Mouse (Mus musculus): ENCODE measurements around the gene Spata31d1a. TPM values are rescaled to one million over a fixed set of nuclear protein-coding genes. Genes with fewer than 3 reads are reported as not detected.
"Not testable (repeated sequence)": the region's sequence is repeated elsewhere in the genome, so short reads cannot be mapped to it uniquely, and the experiment has no call there.

Gene Spata31d1a
- polyA plus RNA-seq, 1 experiment from 2014 or later: 0.15 TPM

DNA sequence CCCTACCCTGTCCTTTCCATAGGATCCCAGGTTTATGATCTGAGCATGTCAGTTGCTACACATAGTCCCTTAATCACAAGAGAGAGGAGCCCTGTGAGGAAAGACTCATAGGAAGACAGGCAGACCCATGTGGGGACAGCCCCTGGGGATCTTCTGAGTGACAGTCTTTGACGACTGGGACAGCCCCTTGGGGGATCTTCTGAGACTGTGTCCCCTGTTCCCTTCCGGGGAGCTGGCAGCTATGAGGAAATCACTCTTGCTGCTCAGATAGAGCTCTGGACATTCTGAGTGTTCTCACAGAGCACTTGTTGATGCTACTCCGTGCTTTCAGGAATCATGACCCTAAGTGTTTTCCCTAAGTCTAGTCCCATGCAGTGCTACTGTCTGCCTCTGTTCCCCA, 3.6 kb upstream of the Spata31d1a start:
- 38% methylated on average over 3 of the region's 3 CpGs for WGBS (ENCODE audit: insufficient replicate concordance)
- no peak overlapping the region for H3K4me2 ChIP-seq (ENCODE audit: low read depth, low read length)
- DNase-seq (no peak), ATAC-seq (no peak)
- H3K9me3 ChIP-seq (ENCODE audit: low read length): no peaks in the 10 kb centered on the region
- H3K27me3 ChIP-seq (ENCODE audit: insufficient read depth, low read length): 0 out of 2 replicates have a peak, but pooled peaks cover 3% of the 10 kb centered on the region
- no peaks in the 10 kb centered on the region for H3K36me3 ChIP-seq (replicated peaks; ENCODE audit: insufficient read depth, low read length)
- no peak for TF ChIP-seq CTCF (IDR thresholded peaks at IDR 0.05; ENCODE audit: low read depth)
- no peak for TF ChIP-seq EP300 (IDR thresholded peaks at IDR 0.05; ENCODE audit: low read depth)
- no peak overlapping the region for H3K9ac ChIP-seq (replicated peaks)
- H3K4me1 ChIP-seq (ENCODE audit: insufficient read depth): no peaks in the 10 kb centered on the region
- no peak overlapping the region for H3K27ac ChIP-seq (ENCODE audit: low read depth)
- no peak overlapping the region for H3K4me3 ChIP-seq (ENCODE audit: low read depth, low read length)

DNA sequence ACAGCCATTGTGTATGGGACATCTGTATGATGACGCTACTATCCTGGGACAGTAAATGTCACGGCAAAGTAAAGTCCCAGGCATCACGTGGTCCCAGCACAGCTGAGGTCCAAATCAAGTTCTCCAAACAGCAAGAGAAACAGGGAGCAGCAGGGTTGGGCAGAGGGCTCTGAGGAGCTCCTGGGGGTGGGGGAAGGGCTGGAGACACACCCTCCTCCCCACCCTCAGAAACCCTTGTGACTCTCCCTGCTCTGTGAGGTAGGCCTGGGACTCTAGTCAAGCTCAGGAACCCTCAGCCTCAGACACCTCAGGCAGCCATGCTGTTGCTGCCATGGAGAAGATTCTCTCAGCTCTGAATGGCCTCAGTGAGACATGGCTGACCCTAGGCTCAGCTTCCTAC, 1.9 kb upstream of the Spata31d1a start, which contains the start of gene Spata31d1b:
Gene Spata31d1b, plus strand, starts transcription at position 301 of the 400 bp plus-strand sequence.
- not testable (repeated sequence) for H3K36me3 ChIP-seq (replicated peaks; ENCODE audit: insufficient read depth, low read length); H3K9me3 ChIP-seq (ENCODE audit: low read length); H3K27me3 ChIP-seq (ENCODE audit: insufficient read depth, low read length); H3K9ac ChIP-seq (replicated peaks); H3K27ac ChIP-seq (ENCODE audit: low read depth); ATAC-seq; H3K4me1 ChIP-seq (ENCODE audit: insufficient read depth); DNase-seq; H3K4me3 ChIP-seq (ENCODE audit: low read depth, low read length); H3K4me2 ChIP-seq (ENCODE audit: low read depth, low read length)
- whole genome bisulfite sequencing (ENCODE audit: insufficient replicate concordance): 76% methylated on average over 3 of the region's 3 CpGs

DNA sequence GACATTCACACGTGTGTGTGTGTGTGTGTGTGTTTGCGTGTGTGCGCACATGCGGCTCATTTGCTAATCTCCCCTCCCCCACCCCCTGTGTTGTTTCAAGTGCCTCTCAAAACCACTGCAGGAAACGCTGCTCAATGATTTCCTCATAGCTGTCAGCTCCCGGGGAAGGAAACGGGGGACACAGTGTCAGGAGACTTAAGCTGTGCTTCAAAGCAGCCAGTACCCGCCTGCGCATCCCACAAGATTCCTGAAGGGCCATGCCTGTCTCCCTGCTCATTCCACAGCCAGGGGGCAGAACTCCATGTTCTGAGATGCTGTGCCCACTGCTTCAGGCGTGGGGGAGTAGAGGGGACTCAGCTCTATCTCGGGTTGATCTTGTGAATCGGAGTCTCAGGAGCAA, 5.6 kb downstream of the Spata31d1a start:
- 20% methylated on average over 12 of the region's 12 CpGs for WGBS (ENCODE audit: insufficient replicate concordance)
- H3K9ac ChIP-seq (replicated peaks): no peak overlapping the region
- peak overlapping the region; percentile 24; the same call in 1 of the 2 replicates for H3K4me3 ChIP-seq (ENCODE audit: low read depth, low read length)
- H3K9me3 ChIP-seq (ENCODE audit: low read length): no peaks in the 10 kb centered on the region
- ATAC-seq (peak; percentile 45; the same call in 1 of the 2 replicates), DNase-seq (peak; percentile 41)
- no peak overlapping the region for H3K27ac ChIP-seq (ENCODE audit: low read depth)
- peaks cover 6% of the 10 kb centered on the region; the same call in 1 of the 2 replicates for H3K4me1 ChIP-seq (ENCODE audit: insufficient read depth)
- H3K27me3 ChIP-seq (ENCODE audit: insufficient read depth, low read length): 0 out of 2 replicates have a peak, but pooled peaks cover 10% of the 10 kb centered on the region
- peak; percentile 42 for TF ChIP-seq CTCF (IDR thresholded peaks at IDR 0.05; ENCODE audit: low read depth)
- TF ChIP-seq EP300 (IDR thresholded peaks at IDR 0.05; ENCODE audit: low read depth): no peak
- H3K4me2 ChIP-seq (ENCODE audit: low read depth, low read length): peak overlapping the region; percentile 38; the same call in 1 of the 2 replicates
- H3K36me3 ChIP-seq (replicated peaks; ENCODE audit: insufficient read depth, low read length): no peaks in the 10 kb centered on the region

DNA sequence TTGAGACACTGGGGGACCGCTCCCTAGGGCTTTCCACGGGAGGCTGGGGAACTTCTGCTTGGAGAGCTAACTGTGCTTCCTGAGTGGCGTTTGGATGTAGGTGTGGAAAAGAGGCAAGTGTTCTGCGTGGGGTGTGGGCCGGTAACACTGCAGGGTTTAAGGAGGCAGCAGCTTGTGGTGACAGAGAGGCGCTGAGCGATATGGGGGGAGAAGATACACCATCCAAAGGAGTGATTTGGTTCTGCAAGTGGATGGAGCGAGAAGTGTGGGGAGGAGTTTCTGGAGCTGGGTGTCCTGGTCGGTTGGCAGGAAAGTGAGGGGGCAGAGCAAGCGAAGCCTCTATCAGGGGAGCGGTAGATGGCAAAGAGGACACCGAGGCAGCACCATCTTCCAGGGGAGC, 6.6 kb downstream of the Spata31d1a start:
- Histone ChIP-seq H3K4me1 (ENCODE audit: insufficient read depth) (peaks cover 6% of the 10 kb centered on the region; the same call in 1 of the 2 replicates), H3K27ac (ENCODE audit: low read depth) (no peak overlapping the region), H3K4me2 (ENCODE audit: low read depth, low read length) (no peak overlapping the region), H3K36me3 (replicated peaks; ENCODE audit: insufficient read depth, low read length) (no peaks in the 10 kb centered on the region), H3K9ac (replicated peaks) (no peak overlapping the region), H3K27me3 (ENCODE audit: insufficient read depth, low read length) (0 out of 2 replicates have a peak, but pooled peaks cover 10% of the 10 kb centered on the region), H3K9me3 (ENCODE audit: low read length) (no peaks in the 10 kb centered on the region), H3K4me3 (ENCODE audit: low read depth, low read length) (no peak overlapping the region)
- no peak for DNase-seq
- TF ChIP-seq EP300 (IDR thresholded peaks at IDR 0.05; ENCODE audit: low read depth) (no peak), CTCF (IDR thresholded peaks at IDR 0.05; ENCODE audit: low read depth) (no peak)
- ATAC-seq: no peak
- WGBS (ENCODE audit: insufficient replicate concordance): 76% methylated on average over 12 of the region's 12 CpGs

DNA sequence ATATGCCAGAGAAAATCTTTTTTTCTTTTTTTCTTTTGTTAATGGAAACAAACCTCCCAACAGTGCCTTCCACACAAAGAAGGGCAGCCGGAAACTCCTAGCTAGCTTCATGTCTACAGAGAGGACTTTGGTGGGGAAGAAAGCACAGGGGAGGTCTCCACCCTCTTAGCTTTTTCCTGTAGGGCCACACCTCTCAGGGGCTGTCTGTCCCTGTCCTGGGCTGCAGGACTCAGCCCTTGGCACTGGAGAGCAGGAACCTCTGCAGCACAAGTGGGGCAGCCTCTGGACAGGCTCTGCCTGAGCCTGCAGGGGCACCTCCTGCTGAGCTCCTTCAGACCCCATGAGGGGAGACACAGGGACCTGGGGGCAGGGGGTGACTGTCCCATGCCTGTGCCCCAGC, 10.0 kb downstream of the Spata31d1a start:
- H3K36me3 ChIP-seq (replicated peaks; ENCODE audit: insufficient read depth, low read length); H3K4me3 ChIP-seq (ENCODE audit: low read depth, low read length); H3K27ac ChIP-seq (ENCODE audit: low read depth); H3K9me3 ChIP-seq (ENCODE audit: low read length); H3K4me2 ChIP-seq (ENCODE audit: low read depth, low read length); ATAC-seq; H3K9ac ChIP-seq (replicated peaks); DNase-seq; H3K4me1 ChIP-seq (ENCODE audit: insufficient read depth); H3K27me3 ChIP-seq (ENCODE audit: insufficient read depth, low read length): not testable (repeated sequence)
- 67% methylated on average over 1 of the region's 1 CpGs for whole genome bisulfite sequencing (ENCODE audit: insufficient replicate concordance)

DNA sequence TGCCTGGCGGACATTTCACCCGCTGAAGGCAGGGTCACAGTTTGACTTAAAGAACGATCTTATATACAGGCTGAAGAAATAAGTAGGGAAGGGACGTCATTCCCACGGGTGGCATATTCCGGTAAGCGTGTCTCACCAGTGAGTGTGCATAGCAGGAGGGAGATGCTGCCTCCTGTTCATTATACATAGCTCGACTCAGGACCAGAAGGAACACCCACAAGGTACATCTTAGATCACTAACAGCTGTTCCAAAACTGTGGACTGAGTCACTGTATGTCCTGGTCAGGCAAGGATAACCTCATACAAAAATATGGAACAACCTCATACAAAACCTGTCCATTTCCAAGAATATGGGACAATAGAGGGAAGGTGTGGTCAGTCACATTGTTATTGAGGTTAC, 11.0 kb downstream of the Spata31d1a start:
- Histone ChIP-seq H3K27me3 (ENCODE audit: insufficient read depth, low read length) (0 out of 2 replicates have a peak, but pooled peaks cover 6% of the 10 kb centered on the region), H3K9me3 (ENCODE audit: low read length) (no peaks in the 10 kb centered on the region), H3K9ac (replicated peaks) (no peak overlapping the region), H3K36me3 (replicated peaks; ENCODE audit: insufficient read depth, low read length) (no peaks in the 10 kb centered on the region), H3K4me1 (ENCODE audit: insufficient read depth) (peaks cover 2% of the 10 kb centered on the region; the same call in 1 of the 2 replicates), H3K27ac (ENCODE audit: low read depth) (no peak overlapping the region), H3K4me2 (ENCODE audit: low read depth, low read length) (no peak overlapping the region), H3K4me3 (ENCODE audit: low read depth, low read length) (no peak overlapping the region)
- no peak for ATAC-seq
- DNase-seq: no peak
- TF ChIP-seq EP300 (IDR thresholded peaks at IDR 0.05; ENCODE audit: low read depth) (no peak), CTCF (IDR thresholded peaks at IDR 0.05; ENCODE audit: low read depth) (no peak)
- 86% methylated on average over 8 of the region's 8 CpGs for WGBS (ENCODE audit: insufficient replicate concordance)

DNA sequence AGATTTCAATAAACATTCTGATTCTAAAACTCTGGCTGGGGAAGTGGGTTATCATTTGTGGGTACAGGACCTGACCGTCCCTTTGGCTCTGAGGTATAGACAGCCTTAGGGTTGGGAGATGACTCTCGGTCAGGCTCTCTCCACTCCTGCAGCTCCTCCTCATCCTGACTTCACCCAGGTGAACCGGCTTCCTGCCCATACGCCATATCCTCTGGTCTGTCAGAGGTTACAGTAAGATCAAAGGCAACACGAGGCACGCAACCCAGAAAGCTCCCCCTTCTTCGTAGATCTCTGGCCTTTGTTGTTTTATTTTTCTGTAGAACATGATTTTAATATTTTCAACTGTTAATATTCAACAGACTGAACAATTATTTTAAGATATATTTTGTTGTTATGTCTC, 14.3 kb downstream of the Spata31d1a start:
- ATAC-seq (no peak), DNase-seq (no peak)
- no peak for TF ChIP-seq CTCF (IDR thresholded peaks at IDR 0.05; ENCODE audit: low read depth)
- TF ChIP-seq EP300 (IDR thresholded peaks at IDR 0.05; ENCODE audit: low read depth): no peak
- Histone ChIP-seq H3K27ac (ENCODE audit: low read depth) (no peak overlapping the region), H3K4me2 (ENCODE audit: low read depth, low read length) (no peak overlapping the region), H3K9ac (replicated peaks) (no peak overlapping the region), H3K4me3 (ENCODE audit: low read depth, low read length) (no peak overlapping the region), H3K9me3 (ENCODE audit: low read length) (no peaks in the 10 kb centered on the region), H3K4me1 (ENCODE audit: insufficient read depth) (no peaks in the 10 kb centered on the region), H3K36me3 (replicated peaks; ENCODE audit: insufficient read depth, low read length) (no peaks in the 10 kb centered on the region), H3K27me3 (ENCODE audit: insufficient read depth, low read length) (no peaks in the 10 kb centered on the region)
- 81% methylated on average over 7 of the region's 7 CpGs for WGBS (ENCODE audit: insufficient replicate concordance)
